Mouse (Mus musculus): ENCODE results near the gene Tfrc. TPM values are rescaled to one million over a fixed set of nuclear protein-coding genes. Genes with fewer than 3 reads are reported as not detected.
"Not testable (repeated sequence)": the region's sequence is repeated elsewhere in the genome, so short reads cannot be mapped to it uniquely, and the experiment has no call there.

Gene Tfrc
- polyA plus RNA-seq, 1 experiment from 2014 or later, result 35.6 TPM

- Histone ChIP-seq H3K9me3 (no peaks in the 10 kb centered on the region), H3K4me3 (no peak overlapping the region), H3K27me3 (replicated peaks) (no peaks in the 10 kb centered on the region), H3K9ac (no peak overlapping the region), H3K4me2 (no peak overlapping the region), H3K36me3 (replicated peaks) (peaks cover 48% of the 10 kb centered on the region), H3K4me1 (no peaks in the 10 kb centered on the region), H3K27ac (no peak overlapping the region)
- WGBS, result 98% methylated on average over 1 of the region's 1 CpGs
- no peak for ATAC-seq (replicated peaks)
These were observed 10.2 kb downstream of the Tfrc start for GRCm38 (mm10) chr16:32618946-32619345.

DNA sequence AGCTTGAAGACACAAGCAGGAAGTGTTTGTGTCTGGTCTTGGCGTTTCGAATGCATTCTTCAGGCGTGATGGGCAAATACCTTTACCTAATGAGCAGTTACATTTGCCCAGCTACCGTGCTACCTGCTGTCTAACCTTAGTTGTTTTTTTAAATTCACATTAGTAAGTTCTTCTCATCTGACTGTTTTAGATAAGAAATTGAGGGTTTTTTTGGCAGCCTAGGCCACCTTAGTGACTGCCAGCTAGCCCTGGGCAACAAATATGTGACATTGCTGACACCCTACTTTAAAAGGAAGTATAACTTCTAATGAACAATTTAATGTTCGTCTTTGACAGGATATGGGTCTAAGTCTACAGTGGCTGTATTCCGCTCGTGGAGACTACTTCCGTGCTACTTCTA is 19.4 kb downstream of the Tfrc start:
- H3K4me1 ChIP-seq, result no peaks in the 10 kb centered on the region
- H3K4me2 ChIP-seq, result no peak overlapping the region
- ATAC-seq (replicated peaks), result no peak
- no peak overlapping the region for H3K27ac ChIP-seq
- 94% methylated on average over 8 of the region's 8 CpGs for WGBS
- peaks cover 37% of the 10 kb centered on the region for H3K36me3 ChIP-seq (replicated peaks)
- H3K9me3 ChIP-seq, result no peaks in the 10 kb centered on the region
- no peak overlapping the region for H3K4me3 ChIP-seq
- H3K27me3 ChIP-seq (replicated peaks), result no peaks in the 10 kb centered on the region
- no peak overlapping the region for H3K9ac ChIP-seq

DNA sequence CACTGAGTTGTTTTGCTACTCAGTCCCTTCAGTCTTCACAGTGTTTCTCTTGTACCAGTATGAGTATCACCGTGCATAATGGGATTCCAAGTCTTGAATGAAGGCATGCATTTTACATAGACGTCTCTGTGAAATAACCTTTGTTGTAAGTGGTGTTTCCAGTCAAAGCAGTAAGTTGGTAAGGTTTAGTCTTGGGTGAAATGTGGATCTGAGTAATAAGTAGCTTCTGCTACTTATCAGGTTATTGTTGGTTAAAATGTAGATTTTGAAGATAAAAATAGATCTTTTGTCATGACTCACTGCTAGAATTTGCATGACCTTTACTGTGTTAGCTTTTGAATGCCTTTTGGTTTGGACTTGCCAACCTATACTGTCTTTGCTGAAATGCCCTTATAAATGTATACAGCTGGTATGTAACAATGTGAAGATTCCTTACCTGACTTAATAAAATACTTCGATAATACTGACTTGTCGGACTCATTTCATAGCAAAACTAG is 23.7 kb downstream of the Tfrc start:
- Histone ChIP-seq H3K36me3 (replicated peaks) (peaks cover 17% of the 10 kb centered on the region), H3K4me1 (no peaks in the 10 kb centered on the region), H3K27ac (no peak overlapping the region), H3K9me3 (no peaks in the 10 kb centered on the region), H3K4me3 (no peak overlapping the region), H3K4me2 (no peak overlapping the region), H3K27me3 (replicated peaks) (no peaks in the 10 kb centered on the region), H3K9ac (no peak overlapping the region)
- 72% methylated on average over 4 of the region's 4 CpGs for WGBS
- no peak for ATAC-seq (replicated peaks)

DNA sequence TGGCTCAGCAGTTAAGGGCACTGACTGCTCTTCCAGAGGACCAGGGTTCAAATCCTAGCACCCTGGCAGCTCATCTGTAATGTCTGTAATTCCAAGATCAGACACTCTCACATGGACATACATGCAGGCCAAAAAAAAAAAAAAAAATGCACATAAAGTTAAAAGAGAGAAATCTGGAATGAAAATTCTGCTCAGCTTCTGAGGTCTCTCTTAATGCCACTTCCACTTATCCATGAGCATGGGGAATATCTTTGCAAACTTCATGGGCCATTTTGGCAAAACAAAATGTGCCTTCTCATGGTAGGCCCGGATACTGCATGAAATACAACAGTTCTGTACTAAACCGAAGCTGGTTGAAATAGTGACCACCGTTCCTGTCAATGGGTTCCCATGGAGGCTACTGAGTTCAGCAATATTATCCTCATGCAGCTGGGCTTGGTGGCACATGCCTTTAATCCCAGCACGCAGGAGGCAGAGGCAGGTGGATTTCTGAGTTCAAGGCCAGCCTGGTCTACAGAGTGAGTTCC is 24.8 kb downstream of the Tfrc start:
- Histone ChIP-seq H3K4me3 (no peak overlapping the region), H3K4me2 (no peak overlapping the region), H3K36me3 (replicated peaks) (peaks cover 10% of the 10 kb centered on the region), H3K27ac (no peak overlapping the region), H3K9ac (no peak overlapping the region), H3K27me3 (replicated peaks) (no peaks in the 10 kb centered on the region), H3K9me3 (no peaks in the 10 kb centered on the region), H3K4me1 (no peaks in the 10 kb centered on the region)
- whole genome bisulfite sequencing, result 92% methylated on average over 4 of the region's 4 CpGs
- no peak for ATAC-seq (replicated peaks)

GRCm38 (mm10) chr16:32634183-32634582 is 25.5 kb downstream of the Tfrc start:
- H3K4me1 ChIP-seq, result no peaks in the 10 kb centered on the region
- no peak overlapping the region for H3K9ac ChIP-seq
- no peaks in the 10 kb centered on the region for H3K9me3 ChIP-seq
- ATAC-seq (replicated peaks), result no peak
- H3K36me3 ChIP-seq (replicated peaks), result peaks cover 10% of the 10 kb centered on the region
- no peak overlapping the region for H3K4me2 ChIP-seq
- 81% methylated on average over 5 of the region's 5 CpGs for WGBS
- H3K27ac ChIP-seq, result no peak overlapping the region
- no peaks in the 10 kb centered on the region for H3K27me3 ChIP-seq (replicated peaks)
- no peak overlapping the region for H3K4me3 ChIP-seq

DNA sequence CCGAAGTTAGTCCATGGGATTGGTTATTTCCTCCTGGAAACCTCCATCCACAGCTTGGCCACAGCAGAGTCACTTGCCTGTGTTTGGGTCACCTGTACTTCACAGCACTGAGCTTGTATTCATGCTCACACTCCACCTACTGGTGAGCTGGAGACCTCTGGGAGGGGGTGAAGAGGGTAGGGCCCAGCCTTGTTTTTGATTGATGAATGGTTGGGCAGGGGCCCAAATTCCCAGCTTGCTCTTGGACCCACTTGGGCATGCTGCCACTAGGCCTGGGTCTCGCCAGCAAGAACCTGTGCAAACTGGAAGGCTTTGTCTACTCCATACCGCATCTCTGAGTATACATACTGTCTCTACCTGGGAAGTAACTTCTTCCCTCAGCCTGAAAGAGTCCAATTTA is 26.6 kb downstream of the Tfrc start:
- no peak for ATAC-seq (replicated peaks)
- Histone ChIP-seq H3K4me3 (no peak overlapping the region), H3K9ac (no peak overlapping the region), H3K27ac (no peak overlapping the region), H3K4me1 (no peaks in the 10 kb centered on the region), H3K4me2 (no peak overlapping the region), H3K36me3 (replicated peaks) (peaks cover 5% of the 10 kb centered on the region), H3K27me3 (replicated peaks) (no peaks in the 10 kb centered on the region), H3K9me3 (no peaks in the 10 kb centered on the region)
- whole genome bisulfite sequencing, result 71% methylated on average over 3 of the region's 3 CpGs

- no peak overlapping the region for H3K4me2 ChIP-seq
- H3K36me3 ChIP-seq (replicated peaks), result no peaks in the 10 kb centered on the region; the same call in 1 of the 2 replicates
- 90% methylated on average over 3 of the region's 3 CpGs for WGBS
- ATAC-seq (replicated peaks), result no peak
- H3K4me3 ChIP-seq, result no peak overlapping the region
- H3K9ac ChIP-seq, result no peak overlapping the region
- H3K9me3 ChIP-seq, result no peaks in the 10 kb centered on the region
- H3K27ac ChIP-seq, result no peak overlapping the region
- no peaks in the 10 kb centered on the region for H3K4me1 ChIP-seq
- no peaks in the 10 kb centered on the region for H3K27me3 ChIP-seq (replicated peaks)
These were observed 27.6 kb downstream of the Tfrc start for GRCm38 (mm10) chr16:32636331-32636730.

DNA sequence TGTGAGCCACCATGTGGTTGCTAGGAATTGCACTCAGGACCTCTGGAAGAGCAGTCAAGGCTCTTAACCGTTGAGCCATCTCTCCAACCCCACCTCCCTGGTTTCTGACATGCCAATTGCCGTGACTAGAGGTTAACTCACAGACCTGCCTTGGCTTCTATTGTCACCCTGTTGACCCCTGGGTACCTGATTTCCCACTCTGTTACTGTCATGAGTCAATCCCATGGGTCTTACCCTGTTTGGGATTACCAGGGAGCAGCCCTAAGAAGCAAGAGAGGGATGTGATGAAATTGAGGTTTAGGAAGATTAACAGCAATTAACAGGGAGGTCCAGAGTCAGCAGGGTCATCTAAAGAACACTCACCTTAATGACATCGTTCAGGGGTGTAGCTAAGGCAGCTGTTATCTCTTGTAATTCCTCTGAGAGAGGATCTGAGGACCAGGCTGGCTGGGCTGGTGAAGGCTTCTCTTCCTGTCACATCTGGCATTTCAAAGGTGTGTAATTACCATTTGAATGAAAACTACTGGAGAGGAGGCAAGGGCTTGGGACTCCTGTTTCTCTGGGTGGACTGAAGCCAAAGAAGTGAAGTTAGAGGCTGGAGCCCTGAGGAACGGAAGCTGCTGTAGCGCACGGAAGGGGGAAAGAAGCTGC is 28.3 kb downstream of the Tfrc start:
- Histone ChIP-seq H3K4me3 (no peak overlapping the region), H3K27ac (no peak overlapping the region), H3K4me2 (no peak overlapping the region), H3K36me3 (replicated peaks) (no peaks in the 10 kb centered on the region), H3K9me3 (no peaks in the 10 kb centered on the region), H3K9ac (no peak overlapping the region), H3K27me3 (replicated peaks) (no peaks in the 10 kb centered on the region), H3K4me1 (0 out of 2 replicates have a peak, but pooled peaks cover 2% of the 10 kb centered on the region)
- WGBS, result 44% methylated on average over 6 of the region's 6 CpGs
- ATAC-seq (replicated peaks), result no peak

DNA sequence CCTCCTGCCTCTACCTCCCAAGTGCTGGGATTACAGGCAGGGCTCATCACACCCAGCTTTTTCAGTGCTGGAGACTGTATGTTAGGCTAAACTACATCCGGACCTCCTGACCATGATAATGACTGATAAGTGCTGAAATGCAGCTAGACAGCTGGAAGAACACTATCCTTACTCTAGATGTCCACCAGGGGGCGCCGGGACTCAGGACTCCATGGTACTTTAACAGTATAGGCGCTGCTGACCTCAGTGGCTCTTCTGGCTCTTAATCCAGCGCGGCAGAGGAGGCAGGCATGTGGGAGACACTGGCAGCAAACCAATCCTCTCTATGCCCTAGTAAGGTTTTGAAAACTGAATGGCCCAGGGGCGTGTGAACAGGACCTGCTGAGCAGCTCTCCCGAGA is 29.8 kb downstream of the Tfrc start:
- Histone ChIP-seq H3K9me3 (no peaks in the 10 kb centered on the region), H3K4me1 (peaks cover 3% of the 10 kb centered on the region; the same call in 1 of the 2 replicates), H3K4me3 (no peak overlapping the region), H3K4me2 (no peak overlapping the region), H3K36me3 (replicated peaks) (no peaks in the 10 kb centered on the region), H3K27ac (no peak overlapping the region), H3K27me3 (replicated peaks) (no peaks in the 10 kb centered on the region), H3K9ac (no peak overlapping the region)
- peak; percentile 59; the same call in 1 of the 2 replicates for ATAC-seq (replicated peaks)
- WGBS, result 6% methylated on average over 8 of the region's 8 CpGs

- Histone ChIP-seq H3K27ac (no peak overlapping the region), H3K4me1 (peaks cover 9% of the 10 kb centered on the region), H3K27me3 (replicated peaks) (no peaks in the 10 kb centered on the region), H3K9me3 (no peaks in the 10 kb centered on the region), H3K9ac (no peak overlapping the region), H3K4me2 (no peak overlapping the region), H3K4me3 (no peak overlapping the region), H3K36me3 (replicated peaks) (no peaks in the 10 kb centered on the region)
- no peak for ATAC-seq (replicated peaks)
- WGBS, result 80% methylated on average over 5 of the region's 5 CpGs
These were observed 31.4 kb downstream of the Tfrc start for GRCm38 (mm10) chr16:32640096-32640495.

DNA sequence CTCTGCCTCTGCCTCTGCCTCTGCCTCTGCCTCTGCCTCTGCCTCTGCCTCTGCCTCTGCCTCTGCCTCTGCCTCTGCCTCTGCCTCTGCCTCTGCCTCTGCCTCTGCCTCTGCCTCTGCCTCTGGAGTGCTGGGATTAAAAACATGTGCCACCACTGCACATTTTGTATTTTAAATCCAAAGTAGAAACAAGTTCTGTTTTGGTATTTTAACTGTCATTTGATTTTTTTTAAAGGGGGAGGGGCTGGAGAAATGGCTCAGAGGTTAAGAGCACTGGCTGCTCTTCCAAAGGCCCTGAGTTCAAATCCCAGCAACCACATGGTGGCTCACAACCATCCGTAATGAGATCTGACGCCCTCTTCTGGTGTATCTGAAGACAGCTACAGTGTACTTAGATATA is 32.0 kb downstream of the Tfrc start:
- not testable (repeated sequence) for H3K27me3 ChIP-seq (replicated peaks); H3K4me3 ChIP-seq; H3K4me2 ChIP-seq; H3K9ac ChIP-seq; H3K36me3 ChIP-seq (replicated peaks); ATAC-seq (replicated peaks); H3K27ac ChIP-seq; H3K9me3 ChIP-seq
- H3K4me1 ChIP-seq, result peaks cover 15% of the 10 kb centered on the region
- WGBS, result 71% methylated on average over 2 of the region's 2 CpGs

DNA sequence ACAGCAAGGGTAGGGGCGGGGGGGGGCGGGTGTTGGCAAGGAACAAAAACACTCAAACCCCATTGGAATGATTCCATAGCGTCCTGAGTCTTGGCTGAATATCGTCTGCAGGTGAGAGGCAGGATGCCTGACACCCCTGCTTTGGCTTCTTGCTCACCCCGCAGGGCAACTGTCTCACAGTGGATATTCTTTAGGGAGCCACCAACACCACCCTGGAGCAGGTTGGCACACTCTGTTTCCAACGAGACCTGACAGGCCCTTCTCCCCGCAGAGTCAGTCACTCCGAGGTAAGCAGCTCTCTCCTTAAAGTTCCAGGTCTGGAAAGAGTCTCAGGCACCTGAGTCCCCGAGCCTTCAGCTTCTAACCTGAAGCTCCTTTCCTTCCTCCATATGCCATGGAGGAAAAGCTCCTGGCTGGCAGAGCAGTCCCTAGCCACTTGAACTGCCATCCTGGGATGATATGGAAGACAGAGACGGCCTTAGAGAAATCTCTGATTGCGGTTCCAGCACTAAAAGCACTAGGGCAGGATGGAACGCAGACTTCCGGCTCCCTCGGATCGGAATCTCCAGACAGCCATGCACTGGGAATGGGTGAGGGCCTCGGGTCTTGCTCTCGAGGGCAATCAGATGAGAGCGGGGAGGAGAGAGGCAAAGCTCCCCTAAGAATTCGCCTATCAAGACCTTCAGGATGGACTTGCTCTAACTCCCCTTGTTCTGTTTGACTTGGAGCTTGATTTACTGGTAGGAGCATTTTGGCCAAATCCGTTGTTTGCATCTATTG is 32.9 kb downstream of the Tfrc start:
- Histone ChIP-seq H3K36me3 (replicated peaks) (no peaks in the 10 kb centered on the region), H3K4me1 (peaks cover 24% of the 10 kb centered on the region), H3K4me3 (no peak overlapping the region), H3K9ac (no peak overlapping the region), H3K9me3 (no peaks in the 10 kb centered on the region), H3K27me3 (replicated peaks) (no peaks in the 10 kb centered on the region), H3K4me2 (no peak overlapping the region), H3K27ac (no peak overlapping the region)
- no peak for ATAC-seq (replicated peaks)
- WGBS, result 64% methylated on average over 20 of the region's 20 CpGs
